In genomic region chr7:76392941-76393817, GRCm38 (mm10) we compare ENCODE assay signal across 8 mouse cellular contexts.
DNase-seq lines count a peak whose midpoint lies in the region; ATAC-seq and TF ChIP-seq lines count a peak whose summit lies in the region.

No protein-coding gene starts in this region.

- intact Hi-C loops in heart, postnatal 36 days (cut with DNase I) = loop anchor here (1.0 kb wide), 1 partner anchor 548 kb away; no protein-coding TSS in a partner anchor

- H3K9me3 ChIP-seq in ES-Bruce4 (replicated peaks; ENCODE audit: control insufficient read depth, insufficient read depth, low read length, poor library complexity, severe bottlenecking) = no peaks in the 10 kb centered on the region
- no peaks in the 10 kb centered on the region for H3K9me3 ChIP-seq in forebrain, embryonic 14.5 days (replicated peaks; ENCODE audit: control insufficient read depth, low read length)
- no peaks in the 10 kb centered on the region for H3K9me3 ChIP-seq in liver, embryonic 15.5 days (replicated peaks)
- no peaks in the 10 kb centered on the region for H3K9me3 ChIP-seq in neural tube, embryonic 14.5 days (ENCODE audit: control insufficient read depth, low read length)

- H3K4me2 ChIP-seq in forebrain, embryonic 14.5 days (ENCODE audit: low read length) = peak overlapping the region; percentile 54
- H3K4me2 ChIP-seq in liver, embryonic 15.5 days = peak overlapping the region; percentile 13; the same call in 1 of the 2 replicates
- H3K4me2 ChIP-seq in neural tube, embryonic 14.5 days (ENCODE audit: low read depth, low read length) = peak overlapping the region; percentile 61

- 2% methylated on average over 15 of the region's 15 CpGs for whole genome bisulfite sequencing in forebrain, embryonic 14.5 days
- WGBS in liver, embryonic 15.5 days (ENCODE audit: insufficient replicate concordance) = 20% methylated on average over 15 of the region's 15 CpGs
- 5% methylated on average over 15 of the region's 15 CpGs for WGBS in neural tube, embryonic 14.5 days

- no peaks in the 10 kb centered on the region for H3K27me3 ChIP-seq in ES-Bruce4 (ENCODE audit: control insufficient read depth, insufficient read depth, low read length, poor library complexity, severe bottlenecking)
- H3K27me3 ChIP-seq in forebrain, embryonic 14.5 days (replicated peaks; ENCODE audit: control insufficient read depth, insufficient read depth, low read length) = no peaks in the 10 kb centered on the region
- H3K27me3 ChIP-seq in liver, embryonic 15.5 days = no peaks in the 10 kb centered on the region
- no peaks in the 10 kb centered on the region for H3K27me3 ChIP-seq in neural tube, embryonic 14.5 days (ENCODE audit: control insufficient read depth, insufficient read depth, low read length)

- TF ChIP-seq POLR2A in ES-Bruce4 (IDR thresholded peaks at IDR 0.05; ENCODE audit: insufficient read depth, low read length) = no peak

- ATAC-seq in forebrain, embryonic 14.5 days = peak; percentile 92
- no peak for ATAC-seq in liver, embryonic 15.5 days (ENCODE audit: insufficient read depth)
- peak; percentile 95 for ATAC-seq in neural tube, embryonic 14.5 days (ENCODE audit: low read depth)

- no peak for TF ChIP-seq EP300 in ES-Bruce4 (IDR thresholded peaks at IDR 0.05; ENCODE audit: insufficient read depth, low read depth, low read length)

- H3K27ac ChIP-seq in ES-Bruce4 (ENCODE audit: insufficient read depth, low read length) = no peak overlapping the region
- peak overlapping the region; percentile 40; the same call in 1 of the 2 replicates for H3K27ac ChIP-seq in forebrain, embryonic 14.5 days (ENCODE audit: low read depth, low read length)
- no peak overlapping the region for H3K27ac ChIP-seq in liver, embryonic 15.5 days (replicated peaks)
- peak overlapping the region; percentile 62 for H3K27ac ChIP-seq in neural tube, embryonic 14.5 days (ENCODE audit: low read depth, low read length)

- H3K4me3 ChIP-seq in ES-Bruce4 (ENCODE audit: low read depth, low read length) = no peak overlapping the region
- H3K4me3 ChIP-seq in forebrain, embryonic 14.5 days (ENCODE audit: low read depth, low read length) = peak overlapping the region; percentile 23
- no peak overlapping the region for H3K4me3 ChIP-seq in liver, embryonic 15.5 days (replicated peaks)
- H3K4me3 ChIP-seq in neural tube, embryonic 14.5 days (ENCODE audit: low read depth, low read length) = peak overlapping the region; percentile 31

- H3K9ac ChIP-seq in ES-Bruce4 (ENCODE audit: low read depth, poor library complexity, severe bottlenecking) = no peak overlapping the region
- H3K9ac ChIP-seq in forebrain, embryonic 14.5 days (ENCODE audit: low read length) = peak overlapping the region; percentile 42; the same call in 1 of the 2 replicates
- no peak overlapping the region for H3K9ac ChIP-seq in liver, embryonic 15.5 days
- H3K9ac ChIP-seq in neural tube, embryonic 14.5 days (replicated peaks; ENCODE audit: low read depth, low read length) = no peak overlapping the region

- H3K36me3 ChIP-seq in ES-Bruce4 (ENCODE audit: control insufficient read depth, insufficient read depth, low read length, poor library complexity, severe bottlenecking) = no peaks in the 10 kb centered on the region
- no peaks in the 10 kb centered on the region for H3K36me3 ChIP-seq in forebrain, embryonic 14.5 days (ENCODE audit: control insufficient read depth, insufficient read depth, low read length)
- H3K36me3 ChIP-seq in liver, embryonic 15.5 days (replicated peaks) = no peaks in the 10 kb centered on the region
- no peaks in the 10 kb centered on the region for H3K36me3 ChIP-seq in neural tube, embryonic 14.5 days (ENCODE audit: control insufficient read depth, insufficient read depth, low read length)

- TF ChIP-seq CTCF in ES-Bruce4 (IDR thresholded peaks at IDR 0.05; ENCODE audit: low read depth, low read length) = peak; percentile 32

- peak; percentile 8 for DNase-seq in c-Kit-positive CD71-positive TER-119-positive erythroid progenitor cells, embryonic 14.5 days (ENCODE audit: low spot score)
- DNase-seq in forebrain, embryonic 14.5 days (ENCODE audit: low spot score) = peak; percentile 94
- DNase-seq in heart, postnatal 36 days = peak; percentile 52 to 59
- peak; percentile 81 for DNase-seq in layer of hippocampus, adult 11-12 months (ENCODE audit: low spot score)
- peak; percentile 39 for DNase-seq in thymus, postnatal 14 days

- no peaks in the 10 kb centered on the region for H3K4me1 ChIP-seq in ES-Bruce4 (ENCODE audit: control insufficient read depth, insufficient read depth, low read length)
- peaks cover 11% of the 10 kb centered on the region; the same call in 1 of the 2 replicates for H3K4me1 ChIP-seq in forebrain, embryonic 14.5 days (ENCODE audit: control insufficient read depth, insufficient read depth, low read length)
- no peaks in the 10 kb centered on the region for H3K4me1 ChIP-seq in liver, embryonic 15.5 days (replicated peaks)
- peaks cover 8% of the 10 kb centered on the region; the same call in 1 of the 2 replicates for H3K4me1 ChIP-seq in neural tube, embryonic 14.5 days (ENCODE audit: control insufficient read depth, insufficient read depth, low read length)

Comparison
In these comparisons a context has a peak if more than half of its experiments do, and no peak if none do; other contexts are left out.
1. H3K27ac ChIP-seq: peak in forebrain, embryonic 14.5 days (single experiment) and neural tube, embryonic 14.5 days (single experiment); none in ES-Bruce4 (single experiment) and liver, embryonic 15.5 days (single experiment).
2. H3K4me3 ChIP-seq: peak in forebrain, embryonic 14.5 days (single experiment) and neural tube, embryonic 14.5 days (single experiment); none in ES-Bruce4 (single experiment) and liver, embryonic 15.5 days (single experiment).
3. DNase-seq: peak in every context shown above with its lines; median percentile 94 in forebrain, embryonic 14.5 days; 81 in layer of hippocampus, adult 11-12 months; 56 in heart, postnatal 36 days; 39 in thymus, postnatal 14 days; 8 in c-Kit-positive CD71-positive TER-119-positive erythroid progenitor cells, embryonic 14.5 days.
4. Peak in every context shown above with its lines, with median percentiles within 50 percentile points of each other: H3K4me2 ChIP-seq.